Mouse (Mus musculus): ENCODE data around the gene Hmces. TPM values are rescaled to one million over a fixed set of nuclear protein-coding genes. Genes with fewer than 3 reads are reported as not detected.

Hmces gene
- polyA plus RNA-seq, 1 experiment from 2014 or later = 52.3 TPM

GRCm38 (mm10) chr6:87981547-87982256 lies 68.0 kb downstream of the Hmces start, which contains the start of gene H1fx:
Gene H1fx (minus strand): TSS chr6:87981637.
- H3K27ac ChIP-seq (ENCODE audit: low read depth, low read length) = peak within 1 kb of the TSS; percentile 89
- no peaks in the 10 kb centered on the region for H3K9me3 ChIP-seq (ENCODE audit: control insufficient read depth, low read length)
- H3K4me3 ChIP-seq (ENCODE audit: low read depth, low read length) = peak within 1 kb of the TSS; percentile 97
- H3K4me2 ChIP-seq (replicated peaks; ENCODE audit: low read depth, low read length) = peak within 1 kb of the TSS; percentile 84
- peaks cover 10% of the 10 kb centered on the region; the same call in 1 of the 2 replicates for H3K4me1 ChIP-seq (replicated peaks; ENCODE audit: control insufficient read depth, insufficient read depth, low read length)
- H3K36me3 ChIP-seq (ENCODE audit: control insufficient read depth, insufficient read depth, low read length) = 0 out of 2 replicates have a peak, but pooled peaks cover 2% of the 10 kb centered on the region
- no peaks in the 10 kb centered on the region for H3K27me3 ChIP-seq (ENCODE audit: control insufficient read depth, insufficient read depth, low read length)
- ATAC-seq (ENCODE audit: low FRiP score) = peak; percentile 85
- peak within 1 kb of the TSS; percentile 99 for H3K9ac ChIP-seq (ENCODE audit: low read depth, low read length)
- 0% methylated on average over 53 of the region's 55 CpGs for WGBS
- peak; percentile 96 for DNase-seq (ENCODE audit: low spot score)

GRCm38 (mm10) chr6:87982506-87982905 lies 68.8 kb downstream of the Hmces start:
- WGBS = 78% methylated on average over 9 of the region's 9 CpGs
- DNase-seq (ENCODE audit: low spot score) = no peak
- Histone ChIP-seq H3K4me1 (replicated peaks; ENCODE audit: control insufficient read depth, insufficient read depth, low read length) (peaks cover 10% of the 10 kb centered on the region; the same call in 1 of the 2 replicates), H3K4me3 (ENCODE audit: low read depth, low read length) (peak overlapping the region; percentile 97), H3K27me3 (ENCODE audit: control insufficient read depth, insufficient read depth, low read length) (no peaks in the 10 kb centered on the region), H3K4me2 (replicated peaks; ENCODE audit: low read depth, low read length) (peak overlapping the region; percentile 84), H3K36me3 (ENCODE audit: control insufficient read depth, insufficient read depth, low read length) (0 out of 2 replicates have a peak, but pooled peaks cover 2% of the 10 kb centered on the region), H3K9ac (ENCODE audit: low read depth, low read length) (peak overlapping the region; percentile 99; the same call in 1 of the 2 replicates), H3K9me3 (ENCODE audit: control insufficient read depth, low read length) (no peaks in the 10 kb centered on the region), H3K27ac (ENCODE audit: low read depth, low read length) (no peak overlapping the region)
- ATAC-seq (ENCODE audit: low FRiP score) = no peak

Other genes with a start within 250 kb of the Hmces start
- gene Aplf, start 241.7 kb upstream of the Hmces start, polyA plus RNA-seq (2014; fragmentation: Nextera tagmentation; extraction: Ambion mirVana) = 15.7 and 16.4 TPM in 2 replicates
- gene Efcc1, start 183.1 kb upstream of the Hmces start, polyA plus RNA-seq (2014; fragmentation: Nextera tagmentation; extraction: Ambion mirVana) = 5.6 and 7.7 TPM in 2 replicates
- 1.4 and 2.2 TPM in 2 replicates for gene Gp9, start 135.9 kb upstream of the Hmces start, polyA plus RNA-seq (2014; fragmentation: Nextera tagmentation; extraction: Ambion mirVana)
- gene Rab43, start 101.8 kb upstream of the Hmces start, polyA plus RNA-seq (2014; fragmentation: Nextera tagmentation; extraction: Ambion mirVana) = 5.0 and 6.8 TPM in 2 replicates
- gene Gm45140, start 78.1 kb upstream of the Hmces start, polyA plus RNA-seq (2014; fragmentation: Nextera tagmentation; extraction: Ambion mirVana) = 3.2 and 3.8 TPM in 2 replicates
- 57.7 and 61.7 TPM in 2 replicates for gene Isy1, start 75.1 kb upstream of the Hmces start, polyA plus RNA-seq (2014; fragmentation: Nextera tagmentation; extraction: Ambion mirVana)
- gene Cnbp, start 62.8 kb upstream of the Hmces start, polyA plus RNA-seq (2014; fragmentation: Nextera tagmentation; extraction: Ambion mirVana) = 1,125 and 1,154 TPM in 2 replicates
- 128 and 138 TPM in 2 replicates for gene Copg1, start 26.1 kb upstream of the Hmces start, polyA plus RNA-seq (2014; fragmentation: Nextera tagmentation; extraction: Ambion mirVana)
- gene H1fx, start 67.7 kb downstream of the Hmces start, polyA plus RNA-seq (2014; fragmentation: Nextera tagmentation; extraction: Ambion mirVana) = 41.3 and 74.2 TPM in 2 replicates
- 273 and 288 TPM in 2 replicates for gene Rab7, start 131.3 kb downstream of the Hmces start, polyA plus RNA-seq (2014; fragmentation: Nextera tagmentation; extraction: Ambion mirVana)
- gene Rpn1, start 170.5 kb downstream of the Hmces start, polyA plus RNA-seq (2014; fragmentation: Nextera tagmentation; extraction: Ambion mirVana) = 272 and 290 TPM in 2 replicates